Mouse (Mus musculus) adrenal gland, postnatal 25 days (tissue): ENCODE measurements around the gene Fastkd3. TPM values are rescaled to one million over a fixed set of nuclear protein-coding genes. Genes with fewer than 3 reads are reported as not detected.
"Not testable (repeated sequence)": the region's sequence is repeated elsewhere in the genome, so short reads cannot be mapped to it uniquely, and the experiment has no call there.

Source experiments
- DNase-seq: peaks from one replicate; pipeline ENCODE4 v3.0.0; 2021; ENCODE audit warnings: mixed read lengths
- long read RNA-seq: library from polyadenylated mRNA; stranded (forward); transcript quantifications from one replicate; pipeline ENCODE4 v2.0.0, GENCODE M21; 2021
- total RNA-seq: library from RNA; stranded (reverse); gene quantifications from 2 replicates; pipeline ENCODE4 v1.2.3, GENCODE M21; 2021

Gene Fastkd3
- 16.0 and 16.8 TPM in 2 replicates for total RNA-seq
- long read RNA-seq, transcript Fastkd3-201 (7 exons, 2,421 nt), result major isoform, 10 of 17 reads
- long read RNA-seq, partial matches to known transcripts, result 1 of 17 reads
- long read RNA-seq, other reads (novel, unspliced or antisense), result 4 of 17 reads

DNA sequence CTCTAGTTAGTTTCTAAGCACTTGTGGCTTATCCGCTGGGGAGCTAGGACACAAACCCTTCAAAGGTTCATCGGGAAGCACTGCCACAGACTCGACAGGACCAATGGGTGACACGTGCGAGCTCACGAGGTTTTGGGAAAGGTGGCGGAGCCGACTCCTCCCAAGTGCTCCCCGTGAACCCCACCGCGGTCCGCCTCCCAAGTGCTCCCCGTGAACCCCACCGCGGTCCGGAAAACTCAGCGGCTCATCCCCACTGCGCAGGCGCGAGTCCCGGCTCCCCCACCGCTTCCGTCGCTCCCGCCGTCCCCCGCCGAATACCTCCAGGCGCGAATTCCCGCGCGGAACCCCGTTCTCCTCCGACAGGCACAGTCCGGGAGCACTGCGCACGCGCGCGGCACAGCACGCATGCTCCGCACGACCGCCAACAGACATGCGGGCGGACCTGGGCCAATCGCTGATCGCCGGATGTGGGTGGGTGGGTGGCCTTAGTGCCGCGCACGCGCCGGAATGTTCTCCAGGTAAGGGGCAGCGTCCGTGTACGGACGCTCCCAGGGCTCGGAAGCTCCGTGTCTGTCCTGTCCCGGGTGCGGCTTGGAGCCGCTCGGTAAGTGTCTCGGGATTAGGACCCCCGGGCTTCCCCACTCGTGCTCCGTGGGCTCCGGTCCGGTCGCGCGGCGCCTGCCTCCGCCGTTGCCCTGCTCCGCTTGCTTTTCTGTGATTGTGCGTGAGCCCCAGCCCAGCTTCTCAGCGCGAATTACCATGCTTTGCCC, at the start of gene Fastkd3, which contains the start of gene Mtrr:
Fastkd3 (plus strand) TSS at position 488 of the 770 bp plus-strand sequence.
Mtrr (minus strand) TSS at position 403 of the 770 bp plus-strand sequence.
- DNase-seq, result peak; percentile 100

DNA sequence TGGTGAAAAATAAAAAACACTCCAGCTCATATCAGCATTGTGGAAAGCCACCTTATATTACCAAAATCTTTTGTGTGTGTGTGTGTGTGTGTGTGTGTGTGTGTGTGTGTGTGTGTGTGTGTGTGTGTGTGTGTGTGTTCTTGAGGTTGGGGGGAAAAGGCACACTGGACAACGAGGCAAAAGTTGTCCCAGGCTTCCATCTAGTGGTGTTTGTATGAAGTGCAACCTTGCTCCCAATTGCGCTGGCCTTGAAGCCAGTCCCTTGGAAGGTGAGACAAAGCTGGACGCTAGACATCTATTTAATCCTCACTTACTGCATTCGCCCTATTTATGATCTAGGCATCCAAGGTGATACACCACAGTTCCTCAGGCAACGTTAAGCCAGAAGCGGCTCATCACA, 28.6 kb upstream of the Fastkd3 start:
- not testable (repeated sequence) for DNase-seq

GRCm38 (mm10) chr13:68568110-68568509, 13.9 kb upstream of the Fastkd3 start:
- no peak for DNase-seq

DNA sequence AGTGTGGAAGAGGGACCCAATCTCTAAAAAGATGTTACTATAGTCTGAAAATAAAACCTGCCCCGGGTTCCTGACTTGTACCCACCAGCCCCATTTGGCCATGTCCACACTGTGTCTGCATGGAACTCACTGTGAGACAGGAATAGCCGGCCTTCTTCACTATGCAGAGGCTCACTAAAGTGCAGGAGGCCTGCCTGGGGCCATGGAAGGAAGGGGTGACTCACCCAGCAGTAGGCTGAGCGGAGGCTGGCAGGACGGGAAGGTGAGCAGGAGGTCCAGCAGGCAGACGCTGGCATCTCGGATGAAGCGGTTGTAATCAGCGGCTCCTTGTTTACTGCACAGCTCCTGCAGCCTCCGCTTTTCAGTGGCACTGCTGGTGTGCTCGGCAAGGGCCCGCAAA, 13.5 kb upstream of the Fastkd3 start:
- DNase-seq, result no peak

- peak; percentile 15 for DNase-seq
Observed at GRCm38 (mm10) chr13:68569589-68570336, 12.3 kb upstream of the Fastkd3 start.

DNA sequence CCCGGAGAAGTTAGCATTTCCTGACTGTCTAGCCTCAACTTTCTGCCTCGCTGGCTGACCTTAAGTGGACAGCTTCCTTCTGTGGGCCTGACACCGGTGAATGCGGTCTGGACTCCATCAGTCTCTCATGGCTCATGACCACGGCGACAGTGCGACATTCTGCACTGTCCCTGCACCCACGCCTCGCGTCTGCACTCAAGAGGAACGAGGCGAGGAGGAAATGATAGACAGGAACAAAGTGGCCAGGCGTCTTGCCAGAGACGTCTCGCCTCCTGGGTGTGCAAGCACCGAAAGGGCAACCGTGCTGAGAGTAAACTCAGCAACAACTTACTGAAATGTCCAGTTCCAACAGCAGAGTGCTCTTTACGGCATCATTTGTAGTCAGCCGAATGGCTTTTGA, 9.8 kb upstream of the Fastkd3 start:
- DNase-seq, result no peak

GRCm38 (mm10) chr13:68572966-68573913, 8.8 kb upstream of the Fastkd3 start:
- DNase-seq, result peak; percentile 18

DNA sequence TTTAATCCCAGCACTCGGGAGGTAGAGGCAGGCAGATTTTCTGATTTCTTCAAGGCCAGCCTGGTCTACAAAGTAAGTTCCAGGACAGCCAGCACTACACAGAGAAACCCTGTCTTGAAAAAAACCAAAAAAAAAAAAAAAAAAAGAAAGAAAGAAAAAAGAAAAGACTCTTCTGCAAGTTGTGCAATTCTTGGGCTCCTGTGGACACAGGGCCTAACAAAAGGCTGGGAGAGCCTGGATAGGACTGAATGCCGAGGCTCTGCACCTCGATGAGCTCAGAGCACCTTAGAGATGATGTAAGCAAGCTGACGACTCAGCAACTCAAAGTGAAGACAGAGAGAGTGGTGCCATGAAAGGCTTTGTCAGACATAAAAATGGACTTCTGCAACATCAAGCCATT, 7.6 kb upstream of the Fastkd3 start:
- DNase-seq, result no peak

DNA sequence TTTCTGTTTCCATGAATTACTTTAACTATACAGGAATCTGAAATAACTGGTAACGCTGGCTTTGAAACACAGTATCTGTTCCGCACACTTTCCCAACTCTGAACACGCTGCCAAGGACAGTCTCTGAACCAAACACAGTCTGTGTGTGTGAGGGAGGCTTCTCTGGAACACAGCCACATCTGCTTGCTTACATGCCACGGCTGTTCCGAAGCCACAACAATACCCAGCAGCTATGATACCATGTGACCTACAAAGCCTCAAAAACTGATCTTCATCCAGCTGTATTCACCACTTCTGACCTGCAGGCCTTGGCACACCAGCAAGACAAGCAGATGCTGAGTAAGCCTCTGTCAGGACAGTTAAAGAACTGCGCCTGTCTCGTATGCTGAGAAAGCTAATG, 4.1 kb upstream of the Fastkd3 start:
- peak; percentile 48 for DNase-seq

DNA sequence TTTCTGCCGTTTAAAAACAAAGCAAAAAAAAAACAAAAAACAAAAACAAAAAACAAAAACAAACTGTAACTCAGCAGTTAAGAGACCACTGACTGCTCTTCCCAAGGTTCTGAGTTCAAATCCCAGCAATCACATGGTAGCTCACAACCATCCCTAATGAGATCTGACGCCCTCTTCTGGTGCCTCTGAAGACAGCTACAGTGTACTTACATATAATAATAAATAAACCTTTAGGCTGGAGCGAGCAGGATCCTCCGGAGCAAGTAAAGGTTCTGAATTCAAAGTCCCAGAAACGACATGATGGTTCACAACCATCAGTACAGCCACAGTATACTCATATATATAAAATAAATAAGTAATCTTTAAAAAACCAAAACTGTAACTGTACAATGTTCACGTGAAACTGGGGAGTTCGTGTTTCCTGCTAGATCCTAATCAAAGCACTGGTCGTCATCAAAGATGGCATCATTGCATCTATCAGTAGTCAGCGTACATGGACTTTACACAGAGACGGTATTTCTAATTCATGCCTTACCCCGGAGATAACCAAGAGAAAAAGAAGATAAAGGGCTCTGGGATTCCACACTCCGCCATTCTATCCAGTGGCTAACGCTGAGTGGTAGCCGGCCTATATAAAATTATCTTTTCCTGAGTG, 821 bp upstream of the Fastkd3 start:
- no peak for DNase-seq

DNA sequence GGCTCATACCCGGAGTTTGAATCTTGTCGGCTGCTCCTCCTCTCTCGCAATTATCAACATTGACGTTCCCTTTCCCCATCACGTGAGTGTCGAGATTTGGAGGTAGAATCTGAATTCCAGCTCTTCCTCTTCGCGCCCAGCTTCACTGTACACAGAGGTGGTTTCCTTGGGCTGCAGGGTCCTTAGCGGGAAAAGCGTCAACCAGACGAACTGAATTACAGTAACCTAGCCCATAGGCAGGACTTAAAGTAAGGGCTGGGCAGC, 415 bp downstream of the Fastkd3 start:
- no peak for DNase-seq

GRCm38 (mm10) chr13:68583961-68584360, 1.9 kb downstream of the Fastkd3 start:
- no peak for DNase-seq

DNA sequence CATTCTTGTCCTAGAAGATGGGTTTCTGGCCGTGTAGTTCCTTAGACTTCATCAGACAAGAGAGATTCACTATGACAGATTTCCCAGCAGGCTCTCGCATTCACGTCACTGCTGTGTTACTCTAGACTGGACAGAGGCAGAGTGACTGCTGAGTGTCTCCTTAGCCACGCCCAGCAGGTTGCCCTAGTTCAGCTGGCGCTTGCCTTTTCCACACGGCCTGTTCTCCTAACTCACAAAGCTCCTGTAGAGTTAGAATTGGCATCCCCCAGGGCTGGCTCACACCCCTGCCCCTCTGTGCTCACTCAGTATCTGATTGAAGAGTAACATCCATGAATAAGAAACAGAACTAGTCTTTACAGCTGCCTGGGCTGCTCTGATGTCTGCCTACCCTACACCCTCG, 3.4 kb downstream of the Fastkd3 start:
- DNase-seq, result no peak

- no peak for DNase-seq
Observed at GRCm38 (mm10) chr13:68588352-68588751, 6.3 kb downstream of the Fastkd3 start.

DNA sequence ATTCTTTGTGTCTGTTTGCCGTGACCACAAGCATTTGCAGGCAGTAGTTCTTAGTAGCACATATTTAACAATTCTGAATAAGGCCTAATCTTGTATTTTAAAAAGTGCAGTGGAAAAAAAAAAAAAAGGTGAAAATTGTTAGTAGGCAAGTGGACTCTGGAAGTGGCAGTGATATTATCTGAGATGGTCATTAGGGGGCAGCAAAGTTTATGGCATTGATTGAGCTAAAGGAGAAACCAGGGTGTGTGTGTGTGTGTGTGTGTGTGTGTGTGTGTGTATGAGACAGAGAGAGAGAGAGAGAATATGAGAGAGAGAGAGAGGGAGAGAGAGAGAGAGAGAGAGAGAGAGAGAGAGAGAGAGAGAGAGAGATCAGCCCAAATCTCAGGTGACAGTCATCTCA, 11.8 kb downstream of the Fastkd3 start:
- no peak for DNase-seq

DNA sequence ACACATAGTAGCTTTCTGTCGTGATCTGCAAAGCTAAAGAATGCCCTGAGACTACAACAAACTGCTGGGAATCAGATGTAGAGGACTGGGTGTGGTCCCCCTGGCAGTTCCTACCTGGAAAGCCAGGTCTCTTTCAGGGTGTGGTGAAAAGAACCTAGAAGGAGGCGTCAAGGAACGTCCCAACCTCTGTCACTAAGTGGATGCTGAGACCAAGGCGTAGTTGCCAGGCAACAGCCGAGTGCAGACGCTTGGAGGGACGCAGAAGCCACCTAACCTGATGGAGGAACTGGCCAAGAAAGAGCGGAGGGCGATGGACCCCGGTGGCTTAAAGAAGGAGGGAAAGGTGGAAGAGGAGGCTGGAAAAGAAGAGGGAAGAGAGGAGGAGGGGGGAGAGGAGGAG, 15.2 kb downstream of the Fastkd3 start, which contains the start of gene 1700001L19Rik:
1700001L19Rik (plus strand) TSS at position 223 of the 400 bp plus-strand sequence.
- DNase-seq, result no peak

- no peak for DNase-seq
Observed at GRCm38 (mm10) chr13:68597667-68598066, 15.6 kb downstream of the Fastkd3 start.

- DNase-seq, result no peak
Observed at GRCm38 (mm10) chr13:68598953-68599352, 16.9 kb downstream of the Fastkd3 start.

GRCm38 (mm10) chr13:68601184-68601583, 19.1 kb downstream of the Fastkd3 start:
- DNase-seq, result peak; percentile 15

DNA sequence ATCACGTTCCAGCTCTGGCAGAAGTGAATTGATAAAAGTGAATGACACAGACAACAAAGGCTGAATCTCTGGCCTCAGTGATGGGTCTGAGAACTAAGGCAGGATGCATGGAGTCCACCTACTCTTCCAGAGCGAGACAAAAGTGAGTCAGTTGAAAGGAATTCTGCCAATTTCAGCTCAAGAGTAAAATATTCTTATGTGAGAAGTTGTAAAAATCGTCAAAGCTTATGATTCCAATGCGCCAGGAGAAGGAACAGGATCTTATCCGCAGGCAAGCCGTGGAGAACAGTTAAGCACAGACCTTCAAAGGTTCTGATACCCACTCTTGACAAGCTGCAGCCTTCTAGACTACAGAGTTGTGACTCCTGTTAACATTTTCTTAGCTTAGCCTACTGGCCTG, 21.1 kb downstream of the Fastkd3 start:
- DNase-seq, result no peak

DNA sequence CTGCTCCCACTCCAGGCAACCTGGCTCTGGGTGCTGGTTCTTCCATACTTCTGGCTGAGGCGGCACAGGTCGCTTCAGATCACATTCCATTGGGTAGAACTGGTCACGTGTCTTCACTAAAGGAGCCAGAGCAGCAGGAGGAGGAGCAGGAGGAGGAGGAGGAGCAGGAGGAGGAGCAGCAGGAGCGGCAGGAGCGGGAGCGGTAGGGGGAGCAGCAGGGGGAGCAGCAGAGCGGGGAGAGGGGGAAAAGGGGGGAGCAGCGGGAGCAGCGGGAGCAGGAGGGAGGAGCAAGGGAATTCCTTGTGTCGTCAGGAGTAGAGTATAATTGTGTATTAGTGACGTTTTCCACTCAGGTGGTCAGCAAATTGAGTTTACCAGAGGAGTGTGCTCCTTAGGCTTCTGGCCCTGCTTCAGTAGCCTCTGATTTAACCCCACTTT, 23.7 kb downstream of the Fastkd3 start:
- peak; percentile 33 for DNase-seq
